Mouse (Mus musculus) layer of hippocampus, postnatal 25 days (tissue): ENCODE measurements around the gene Defb19. TPM values are rescaled to one million over a fixed set of nuclear protein-coding genes. Genes with fewer than 3 reads are reported as not detected.

ENCODE experiments used
- DNase-seq, 2 experiments: peaks; one replicate each; pipeline ENCODE4 v3.0.0; 2022; ENCODE audit warnings: mixed read lengths in 2 of 2, low spot score in 1 of 2; ENCODE audit errors: extremely low spot score in 1 of 2
- total RNA-seq, 2 experiments: library from RNA; stranded (reverse); gene quantifications; 2 replicates each; pipeline ENCODE4 v1.2.3; 2021

Gene Defb19
- total RNA-seq, 2 experiments from 2014 or later: not detected

- DNase-seq: no peak
These were observed 8.3 kb upstream of the Defb19 start for GRCm38 (mm10) chr2:152588450-152588849.

- DNase-seq: peak in 1 of 2 experiments; percentile 39
These were observed 6.9 kb upstream of the Defb19 start for GRCm38 (mm10) chr2:152586926-152587560.

- DNase-seq: no peak
These were observed 500 bp upstream of the Defb19 start for GRCm38 (mm10) chr2:152580612-152581011.

- DNase-seq: no peak
These were observed 6.6 kb downstream of the Defb19 start for GRCm38 (mm10) chr2:152573484-152573883.

GRCm38 (mm10) chr2:152572114-152572794 lies 7.9 kb downstream of the Defb19 start, which contains the start of gene Defb21:
Defb21 (plus strand) TSS chr2:152572744.
- DNase-seq: no peak

GRCm38 (mm10) chr2:152570313-152570712 lies 9.8 kb downstream of the Defb19 start:
- DNase-seq: no peak

GRCm38 (mm10) chr2:152569881-152570280 lies 10.2 kb downstream of the Defb19 start:
- no peak for DNase-seq

- DNase-seq: no peak
These were observed 11.1 kb downstream of the Defb19 start, which contains the start of gene Gm17416 for GRCm38 (mm10) chr2:152569038-152569437. Gm17416 (plus strand) TSS chr2:152569338.

- DNase-seq: no peak
These were observed 23.5 kb downstream of the Defb19 start for GRCm38 (mm10) chr2:152556655-152557054.

- DNase-seq: peak; percentile 54 to 75
These were observed 26.2 kb downstream of the Defb19 start for GRCm38 (mm10) chr2:152553774-152554423.

- no peak for DNase-seq
These were observed 32.0 kb downstream of the Defb19 start for GRCm38 (mm10) chr2:152548124-152548523.

GRCm38 (mm10) chr2:152544691-152545090 lies 35.4 kb downstream of the Defb19 start:
- peak; percentile 20 to 50 for DNase-seq

- DNase-seq: no peak
These were observed 36.6 kb downstream of the Defb19 start for GRCm38 (mm10) chr2:152543478-152543877.

GRCm38 (mm10) chr2:152542897-152543296 lies 37.2 kb downstream of the Defb19 start:
- no peak for DNase-seq

GRCm38 (mm10) chr2:152541979-152542378 lies 38.1 kb downstream of the Defb19 start:
- no peak for DNase-seq

GRCm38 (mm10) chr2:152539944-152540710 lies 40.0 kb downstream of the Defb19 start, which contains the start of gene Defb29:
Defb29 (minus strand) TSS chr2:152540098.
- DNase-seq: no peak

Other genes starting within 250 kb of the Defb19 start
- gene Rbck1, start 247.7 kb downstream of the Defb19 start, total RNA-seq: 100 to 1,000 TPM in 1 of 2 experiments, 10 to 100 TPM in 1; 96.3 to 110 TPM
- under 1 TPM; 0.23 to 0.39 TPM for gene Trib3, start 236.3 kb downstream of the Defb19 start, total RNA-seq
- 10 to 100 TPM; 60.6 to 76.6 TPM for gene Nrsn2, start 203.7 kb downstream of the Defb19 start, total RNA-seq
- 10 to 100 TPM; 16.4 to 19.8 TPM for gene Sox12, start 182.2 kb downstream of the Defb19 start, total RNA-seq
- 10 to 100 TPM; 10.7 to 11.6 TPM for gene Zcchc3, start 165.3 kb downstream of the Defb19 start, total RNA-seq
- 1 to 10 TPM; 1.7 to 2.7 TPM for gene 6820408C15Rik, start 164.7 kb downstream of the Defb19 start, total RNA-seq
- not detected for gene Defb23, start 115.7 kb downstream of the Defb19 start, total RNA-seq
- not detected for gene Defb20, start 103.2 kb downstream of the Defb19 start, total RNA-seq
- gene Defb22, start 90.2 kb downstream of the Defb19 start, total RNA-seq: not detected
- not detected for gene Defb26, start 68.6 kb downstream of the Defb19 start, total RNA-seq
- not detected for gene Defb28, start 62.1 kb downstream of the Defb19 start, total RNA-seq
- not detected for gene Defb29, start 40.2 kb downstream of the Defb19 start, total RNA-seq
- gene Gm17416, start 11.0 kb downstream of the Defb19 start, total RNA-seq: not detected
- not detected for gene Defb21, start 7.6 kb downstream of the Defb19 start, total RNA-seq
- gene Defb45, start 19.1 kb upstream of the Defb19 start, total RNA-seq: not detected
- not detected for gene Defb36, start 24.0 kb upstream of the Defb19 start, total RNA-seq
- not detected for gene Defb25, start 42.7 kb upstream of the Defb19 start, total RNA-seq
- 1 to 10 TPM in 1 of 2 experiments, under 1 TPM in 1; 0.98 to 1.5 TPM for gene Rem1, start 46.6 kb upstream of the Defb19 start, total RNA-seq
- gene H13, start 89.1 kb upstream of the Defb19 start, total RNA-seq: 10 to 100 TPM; 78.4 to 81.8 TPM
- gene Mcts2, start 106.7 kb upstream of the Defb19 start, total RNA-seq: 10 to 100 TPM; 21.2 to 22.8 TPM
- gene Id1, start 155.9 kb upstream of the Defb19 start, total RNA-seq: 10 to 100 TPM; 19.6 to 22.4 TPM
- gene Cox4i2, start 173.9 kb upstream of the Defb19 start, total RNA-seq: 1 to 10 TPM; 2.0 to 2.7 TPM